Mouse (Mus musculus): ENCODE measurements at regions not wholly inside any gene's neighbourhood (a gene's known extent, or its start where the extent isn't known, plus 50 kb on each side); places are given as distances from the start of the nearest gene placed in this dataset.
"Not testable (repeated sequence)": the region's sequence is repeated elsewhere in the genome, so short reads cannot be mapped to it uniquely, and the experiment has no call there.

- not testable (repeated sequence) for DNase-seq (ENCODE audit: low spot score in 2 of 2)
Measured at GRCm38 (mm10) chr16:21102033-21102432, 51.8 kb downstream of the Teddm3 start.

DNA sequence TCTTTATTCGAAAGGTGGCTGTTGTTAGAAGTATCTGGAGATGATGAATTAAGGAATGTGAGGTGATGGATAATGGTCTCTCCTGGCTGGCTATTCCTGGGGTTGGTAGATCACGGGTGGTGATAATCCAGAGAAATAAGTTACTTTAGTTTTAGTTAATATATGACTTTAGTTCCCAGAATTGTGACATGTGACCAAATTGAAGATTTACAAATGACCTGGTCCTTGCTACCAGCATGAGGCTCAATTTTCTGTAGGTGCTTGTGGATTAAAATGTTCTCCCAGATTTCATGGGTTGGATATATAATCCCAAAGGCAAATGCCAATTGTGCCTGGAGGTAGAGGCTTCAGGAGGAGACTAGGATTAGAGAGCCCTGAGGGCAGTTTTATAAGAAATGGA lies 53.7 kb downstream of the Teddm3 start:
- not testable (repeated sequence) for DNase-seq (ENCODE audit: low spot score in 2 of 2)

GRCm38 (mm10) chr16:21074779-21075148 lies 79.0 kb downstream of the Teddm3 start:
- DNase-seq (ENCODE audit: low spot score in 2 of 2): no peak

- not testable (repeated sequence) for DNase-seq (ENCODE audit: low spot score in 2 of 2)
Measured at GRCm38 (mm10) chr16:21074082-21074778, 79.6 kb downstream of the Teddm3 start.

GRCm38 (mm10) chr16:21060211-21060610 lies 93.6 kb downstream of the Teddm3 start:
- no peak for DNase-seq (ENCODE audit: low spot score in 2 of 2)

DNA sequence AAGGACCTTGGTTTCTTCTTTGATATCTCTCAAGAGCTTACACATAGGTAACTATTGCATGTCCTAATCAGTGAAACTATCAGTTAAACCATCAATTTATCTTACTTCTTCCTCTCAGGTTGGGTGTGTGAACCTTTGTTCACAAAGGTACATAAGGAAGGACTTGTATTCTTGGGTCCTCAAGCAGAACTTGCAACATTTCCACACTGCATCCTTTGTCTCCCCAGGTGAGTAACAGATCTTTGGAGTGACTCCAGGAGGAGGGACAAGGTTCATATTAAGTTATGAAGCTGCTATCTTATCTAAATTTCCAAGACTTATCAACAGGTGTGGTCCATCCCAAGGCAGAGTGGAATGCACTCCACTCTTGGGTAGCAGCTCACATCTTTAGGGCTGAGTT lies 99.0 kb downstream of the Teddm3 start:
- DNase-seq (ENCODE audit: low spot score in 2 of 2): no peak

DNA sequence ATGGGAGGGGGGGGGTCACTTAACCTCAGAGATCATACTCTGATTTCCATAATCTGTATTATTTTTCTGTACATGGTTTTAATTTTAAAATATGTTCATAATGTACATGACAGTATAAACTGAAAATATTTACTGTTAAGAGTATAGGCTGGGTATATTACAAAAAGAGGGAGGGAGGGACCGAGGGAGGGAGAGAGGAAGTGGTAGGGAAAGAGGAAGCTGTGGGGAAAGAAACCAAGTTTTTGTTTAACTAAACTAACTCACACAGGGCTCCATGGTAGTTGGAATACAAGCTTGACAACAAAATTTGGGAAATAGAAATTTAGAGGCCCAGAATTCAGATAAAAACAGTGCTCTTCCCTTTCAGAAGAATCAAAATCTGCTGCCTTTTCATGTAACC lies 131.7 kb downstream of the Teddm3 start:
- DNase-seq (ENCODE audit: low spot score in 2 of 2): not testable (repeated sequence)

GRCm38 (mm10) chr16:21004871-21005270 lies 148.9 kb downstream of the Teddm3 start:
- no peak for DNase-seq (ENCODE audit: low spot score in 2 of 2)

DNA sequence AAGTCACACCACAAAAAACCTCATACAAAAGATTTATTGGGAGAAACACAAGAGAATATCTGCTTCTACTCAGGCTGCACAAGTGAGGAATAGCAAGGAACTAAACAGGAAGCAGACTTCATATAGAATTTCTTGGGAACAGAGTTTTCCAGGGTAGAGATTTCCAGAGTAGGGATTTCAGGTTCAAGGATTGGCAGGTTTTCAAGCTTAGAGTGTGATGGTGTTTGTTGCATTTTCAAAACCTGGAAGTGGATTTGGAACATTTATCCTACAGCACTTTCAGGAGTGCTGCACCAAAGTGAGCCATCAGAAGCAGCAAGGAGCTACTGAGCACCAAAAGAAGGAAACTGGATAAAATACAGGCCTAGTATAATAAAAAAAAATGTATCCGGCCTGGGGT lies 152.7 kb downstream of the Teddm3 start:
- no peak for DNase-seq (ENCODE audit: low spot score in 2 of 2)

GRCm38 (mm10) chr16:20990524-20990923 lies 163.3 kb downstream of the Teddm3 start:
- no peak for DNase-seq (ENCODE audit: low spot score in 2 of 2)

DNA sequence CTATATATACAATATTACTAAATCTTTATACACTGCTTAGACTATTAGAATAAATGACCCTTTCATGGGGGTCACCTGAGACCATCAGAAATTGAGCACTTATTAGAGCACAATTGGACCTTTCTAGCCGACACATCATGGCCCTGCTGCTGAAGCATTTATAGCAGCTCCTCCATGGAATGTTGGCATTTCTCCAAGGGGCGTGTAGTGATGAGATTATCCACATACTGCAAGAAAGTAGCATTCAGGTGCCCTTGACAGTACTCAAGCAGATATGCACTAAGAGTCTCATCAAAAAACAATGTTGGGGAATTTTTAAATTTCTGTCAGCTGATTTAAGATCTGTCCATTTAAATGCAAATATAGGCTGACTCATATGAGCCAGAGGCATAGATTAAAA lies 178.4 kb downstream of the Teddm3 start:
- no peak for DNase-seq (ENCODE audit: low spot score in 2 of 2)

GRCm38 (mm10) chr16:20972442-20972841 lies 181.4 kb downstream of the Teddm3 start:
- DNase-seq (ENCODE audit: low spot score in 2 of 2): no peak

GRCm38 (mm10) chr16:20958905-20959304 lies 194.9 kb downstream of the Teddm3 start:
- DNase-seq (ENCODE audit: low spot score in 2 of 2): peak in 1 of 2 experiments; percentile 2

GRCm38 (mm10) chr16:20936722-20937121 lies 202.4 kb upstream of the Thpo start:
- DNase-seq (ENCODE audit: low spot score in 2 of 2): no peak

- not testable (repeated sequence) for DNase-seq (ENCODE audit: low spot score in 2 of 2)
Measured at GRCm38 (mm10) chr16:20934846-20935245, 200.5 kb upstream of the Thpo start.

DNA sequence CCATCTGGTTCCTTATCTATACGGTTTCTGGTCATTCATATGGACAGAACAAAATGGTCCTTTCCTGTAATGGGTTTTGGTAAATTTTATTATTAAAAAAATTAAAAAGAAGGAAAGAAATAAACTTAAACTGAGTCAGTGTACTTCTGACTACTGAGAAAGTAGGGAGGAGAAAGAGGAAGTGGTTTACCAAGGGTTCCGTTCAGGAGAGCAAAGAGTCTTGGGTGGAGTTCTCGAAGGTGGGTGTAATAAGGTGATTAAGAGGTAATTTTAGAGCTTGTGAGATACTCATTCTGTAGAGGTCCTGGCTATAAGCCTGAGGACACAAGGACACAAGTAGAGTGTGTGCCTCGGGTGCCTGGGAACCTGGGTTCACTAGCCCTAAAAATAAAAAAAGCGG lies 195.7 kb upstream of the Thpo start:
- not testable (repeated sequence) for DNase-seq (ENCODE audit: low spot score in 2 of 2)

GRCm38 (mm10) chr16:20925776-20926175 lies 191.5 kb upstream of the Thpo start:
- DNase-seq (ENCODE audit: low spot score in 2 of 2): not testable (repeated sequence)

- not testable (repeated sequence) for DNase-seq (ENCODE audit: low spot score in 2 of 2)
Measured at GRCm38 (mm10) chr16:20910864-20911263, 176.6 kb upstream of the Thpo start.

DNA sequence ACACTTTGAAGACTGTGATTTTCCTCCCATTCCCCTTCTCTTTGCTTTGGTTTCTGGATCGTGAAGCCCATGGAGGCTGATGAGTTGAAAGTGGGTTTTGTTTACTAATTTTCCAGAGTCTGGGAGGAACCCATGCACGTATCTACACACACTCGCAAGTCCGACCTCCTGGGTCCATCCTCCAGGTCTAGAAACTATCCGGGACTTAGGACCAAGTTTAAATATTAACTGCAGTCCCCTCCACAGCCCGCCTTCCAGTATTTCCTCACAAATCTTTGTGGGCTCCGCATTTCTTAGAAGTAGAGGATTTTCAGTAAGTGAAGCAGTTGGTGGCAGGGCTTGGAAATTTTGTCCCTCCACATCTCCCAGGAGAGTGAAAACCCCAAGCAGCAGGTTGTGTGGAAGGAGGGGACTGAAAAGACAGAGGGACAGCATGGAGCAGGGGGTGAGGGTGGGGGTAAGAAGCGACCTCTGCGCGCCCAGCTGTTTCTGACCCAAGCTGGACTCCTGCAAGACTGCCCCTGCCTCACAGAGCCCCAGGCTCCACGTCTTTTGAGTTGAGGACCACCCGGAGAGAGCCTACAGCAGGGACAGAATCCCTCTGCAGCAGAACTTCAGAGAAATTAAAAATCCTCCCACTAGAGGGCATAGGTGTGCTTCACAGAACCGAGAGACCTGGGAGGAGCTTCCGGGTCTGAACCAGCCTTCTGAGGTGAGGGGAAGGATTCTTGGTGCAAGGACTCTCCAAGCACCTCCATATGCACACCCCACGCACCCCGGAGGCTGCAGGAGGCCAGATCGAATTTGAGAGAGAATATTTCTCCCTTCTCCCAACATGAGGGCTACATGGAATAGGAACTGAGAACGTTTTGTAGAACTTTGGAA lies 174.4 kb upstream of the Thpo start:
- DNase-seq (ENCODE audit: low spot score in 2 of 2): peak in 1 of 2 experiments; percentile 17

DNA sequence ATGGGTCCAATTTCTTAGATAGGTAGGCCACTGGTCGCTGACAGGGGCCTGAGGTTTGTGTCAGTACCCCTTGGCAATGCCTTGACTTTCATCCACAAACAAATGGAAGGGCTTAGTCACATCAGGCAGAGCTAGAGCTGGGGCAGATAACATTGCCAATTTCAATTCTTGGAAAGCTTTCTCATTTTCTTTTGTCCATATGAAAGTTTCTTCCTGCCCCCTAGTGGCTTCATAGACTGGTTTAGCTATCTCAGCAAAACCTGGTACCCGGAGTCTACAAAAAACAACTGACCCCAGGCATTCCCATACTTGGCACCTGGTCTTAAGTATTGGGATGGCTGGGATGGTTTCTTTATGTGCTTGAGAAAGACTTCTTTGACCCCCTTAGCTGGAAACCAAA lies 161.4 kb upstream of the Thpo start:
- DNase-seq (ENCODE audit: low spot score in 2 of 2): peak in 1 of 2 experiments; percentile 43

DNA sequence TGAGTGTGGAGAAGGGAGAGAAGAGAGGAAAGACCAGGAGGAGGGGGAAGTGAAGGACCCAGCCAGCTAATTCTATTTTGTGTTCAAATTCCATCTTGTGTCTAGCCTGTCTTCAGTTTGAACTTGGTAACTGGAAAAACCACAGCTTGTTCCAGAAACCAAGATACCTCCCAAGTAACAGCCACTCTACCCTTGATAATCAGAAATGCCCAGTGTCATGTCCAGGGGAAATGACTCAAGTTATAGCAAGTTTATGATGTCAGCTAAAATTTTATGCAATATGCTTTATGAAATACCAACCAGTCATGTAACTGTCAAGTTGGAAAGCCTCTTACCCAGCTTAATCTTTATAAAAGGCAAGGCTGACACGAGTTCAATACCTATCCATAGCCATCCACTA lies 137.4 kb upstream of the Thpo start:
- no peak for DNase-seq (ENCODE audit: low spot score in 2 of 2)

DNA sequence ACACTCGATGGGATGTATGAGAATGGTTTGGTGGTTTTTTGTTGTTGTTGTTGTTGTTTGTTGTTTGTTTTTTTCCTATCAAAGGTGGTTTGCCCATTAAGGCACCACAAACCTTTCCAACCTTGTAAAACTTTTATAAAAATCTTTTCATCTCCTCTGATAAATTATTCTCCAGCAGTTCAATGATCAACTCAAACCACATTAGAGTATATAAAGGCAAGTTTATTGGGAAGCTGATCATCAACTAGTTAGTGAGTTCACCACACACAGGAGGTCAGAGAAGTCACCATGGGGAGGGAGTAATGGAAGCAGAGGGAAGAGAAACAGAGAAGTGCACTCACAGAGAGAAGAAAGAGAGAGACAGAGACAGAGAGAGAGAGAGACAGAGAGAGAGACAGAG lies 132.5 kb upstream of the Thpo start:
- no peak for DNase-seq (ENCODE audit: low spot score in 2 of 2)

DNA sequence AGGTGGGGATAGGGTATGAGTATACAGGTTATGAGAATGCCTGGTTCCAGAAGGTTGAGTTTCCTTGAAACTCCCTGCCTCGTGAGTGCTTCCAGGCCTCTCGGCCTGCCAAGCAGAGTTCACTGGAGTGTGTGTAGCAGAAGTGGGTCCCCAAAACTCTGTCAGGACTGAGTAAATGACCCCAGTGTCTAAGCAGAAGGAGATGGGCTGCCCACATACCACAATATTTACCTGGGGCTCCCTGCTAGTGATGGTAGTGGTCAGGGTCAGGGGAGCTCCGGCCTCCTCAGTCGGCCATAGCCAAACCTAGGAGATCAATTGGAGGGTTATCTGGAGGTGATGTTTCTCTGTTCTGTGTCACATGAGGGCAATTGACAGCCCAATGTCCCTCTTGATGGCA lies 126.9 kb upstream of the Thpo start:
- DNase-seq (ENCODE audit: low spot score in 2 of 2): no peak

Measured in left cerebral cortex, adult 9 months (tissue).